33 mouse cellular contexts compared by ENCODE assay signal in the genomic region with DNA sequence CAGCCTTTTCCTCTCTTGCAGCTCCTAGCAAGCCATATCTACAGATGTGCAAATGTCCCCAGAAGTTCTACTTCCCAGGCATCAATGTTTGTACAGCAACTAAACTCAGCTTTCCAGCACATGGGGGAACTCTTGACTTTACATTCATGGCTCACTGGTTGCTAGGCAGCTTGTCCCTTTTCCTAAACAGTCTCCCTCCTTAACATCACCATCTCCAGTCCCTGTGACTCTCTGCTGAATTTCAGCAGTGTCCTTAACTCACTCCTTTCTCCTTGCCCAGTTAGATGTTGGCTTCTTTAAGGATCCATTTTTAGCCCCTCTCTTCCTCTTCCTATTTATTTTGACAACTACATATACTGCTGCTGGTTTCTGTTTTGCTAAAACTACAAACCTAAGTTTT.
"Had no signal": no experiment of that assay in that cellular context is flagged by ENCODE, and none has a peak within 500 bp of the region (broad histone marks: within the 10 kb centered on the region; RNA-seq: fewer than 3 reads in every experiment).

No protein-coding gene starts in this region.

- H3K4me2 ChIP-seq: heart, embryonic 11.5 days; heart, embryonic 12.5 days; heart, embryonic 13.5 days; hindbrain, embryonic 12.5 days; hindbrain, embryonic 13.5 days; hindbrain, embryonic 14.5 days; hindbrain, embryonic 15.5 days; intestine, embryonic 15.5 days had no signal

- H3K9me3 ChIP-seq: heart, embryonic 12.5 days; heart, embryonic 13.5 days; hindbrain, embryonic 10.5 days; hindbrain, embryonic 12.5 days; hindbrain, embryonic 13.5 days; hindbrain, embryonic 15.5 days; intestine, embryonic 15.5 days had no signal

- H3K4me3 ChIP-seq: heart, embryonic 12.5 days; heart, embryonic 13.5 days; hindbrain, embryonic 10.5 days; hindbrain, embryonic 12.5 days; hindbrain, embryonic 13.5 days; hindbrain, embryonic 15.5 days; intestine, embryonic 15.5 days; layer of hippocampus, adult 2 months; left cerebral cortex, adult 2 months had no signal

- DNase-seq: heart, postnatal 10 days; heart, postnatal 14 days; heart, postnatal 36 days; heart, postnatal 4 days; kidney, adult 11 months; kidney, adult 18-20 months; kidney, adult 2 months; kidney, adult 8-10 months; kidney, adult 9 months; kidney, postnatal 10 days; kidney, postnatal 14 days; kidney, postnatal 25 days; kidney, postnatal 36 days; kidney, postnatal 4 days; layer of hippocampus, adult 9-11 months; layer of hippocampus, postnatal 36 days had no signal

- ATAC-seq: hindbrain, embryonic 16.5 days; hindbrain, postnatal 0 days; inflammation-experienced regulatory T-cells, adult 6 months; intestine, embryonic 15.5 days; intestine, embryonic 16.5 days; intestine, postnatal 0 days had no signal

- H3K9ac ChIP-seq: heart, embryonic 12.5 days; heart, embryonic 13.5 days; hindbrain, embryonic 12.5 days; hindbrain, embryonic 13.5 days; hindbrain, embryonic 14.5 days; hindbrain, embryonic 15.5 days; intestine, embryonic 15.5 days had no signal

- H3K4me1 ChIP-seq: heart, embryonic 12.5 days; heart, embryonic 13.5 days; hindbrain, embryonic 10.5 days; hindbrain, embryonic 12.5 days; hindbrain, embryonic 13.5 days; hindbrain, embryonic 15.5 days; intestine, embryonic 15.5 days had no signal

- H3K36me3 ChIP-seq: hindbrain, embryonic 10.5 days; hindbrain, embryonic 12.5 days; hindbrain, embryonic 13.5 days; intestine, embryonic 15.5 days had no signal

- H3K27me3 ChIP-seq: heart, embryonic 12.5 days; heart, embryonic 13.5 days; hindbrain, embryonic 12.5 days; hindbrain, embryonic 13.5 days; hindbrain, embryonic 15.5 days; intestine, embryonic 15.5 days had no signal

- H3K27ac ChIP-seq: heart, embryonic 13.5 days; hindbrain, embryonic 10.5 days; hindbrain, embryonic 12.5 days; hindbrain, embryonic 13.5 days; hindbrain, embryonic 14.5 days; hindbrain, embryonic 15.5 days; hindbrain, postnatal 0 days; intestine, embryonic 15.5 days; kidney, postnatal 0 days; layer of hippocampus, adult 2 months; left cerebral cortex, adult 2 months had no signal
